Mouse (Mus musculus): ENCODE data around the gene Clec9a.

The Clec9a gene

DNA sequence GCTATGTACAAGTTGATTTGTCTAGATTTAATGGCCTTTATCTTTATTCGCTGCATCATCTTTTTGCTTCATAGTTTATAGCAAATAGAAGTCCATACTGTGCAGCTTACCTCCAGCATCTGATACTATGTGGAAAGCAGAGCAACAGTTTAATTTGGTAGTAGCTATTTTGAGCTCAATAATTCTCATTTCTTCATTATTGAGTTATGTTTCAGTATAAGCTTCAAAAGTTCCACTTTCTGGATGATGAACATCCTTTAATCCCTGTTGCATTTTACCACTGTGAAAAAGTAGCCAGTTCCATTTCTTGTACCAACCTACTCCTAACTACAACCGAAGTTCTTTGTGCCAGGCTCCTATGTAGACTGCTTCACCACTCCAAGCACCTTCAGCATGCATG lies at the start of gene Clec9a:
Gene Clec9a, plus strand, starts transcription at position 301 of the 400 bp plus-strand sequence.
- in situ Hi-C loops (cut with MboI; ENCODE audit: unreplicated experiment in 2 of 2) = no loop called here

DNA sequence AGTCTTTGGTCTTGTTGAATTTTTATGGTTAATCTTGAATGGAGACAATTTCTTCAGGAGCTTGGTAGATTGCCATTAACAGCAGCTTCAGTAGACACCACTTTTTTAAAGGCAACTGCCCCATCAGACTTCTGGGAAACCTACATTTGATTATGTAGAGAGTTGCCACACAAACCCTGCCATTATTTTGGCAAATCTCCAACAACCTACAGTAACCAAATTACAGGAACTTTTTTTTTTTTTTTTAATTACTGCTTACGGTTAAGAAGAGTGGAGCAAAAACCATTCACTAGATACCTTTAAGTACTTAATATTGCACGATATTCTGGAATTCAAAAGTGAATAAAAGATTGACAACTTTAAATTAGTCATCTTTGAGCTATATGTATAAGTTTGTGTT lies 49.1 kb upstream of the Clec9a start:
- in situ Hi-C loops (cut with MboI; ENCODE audit: unreplicated experiment in 2 of 2) = no loop called here

DNA sequence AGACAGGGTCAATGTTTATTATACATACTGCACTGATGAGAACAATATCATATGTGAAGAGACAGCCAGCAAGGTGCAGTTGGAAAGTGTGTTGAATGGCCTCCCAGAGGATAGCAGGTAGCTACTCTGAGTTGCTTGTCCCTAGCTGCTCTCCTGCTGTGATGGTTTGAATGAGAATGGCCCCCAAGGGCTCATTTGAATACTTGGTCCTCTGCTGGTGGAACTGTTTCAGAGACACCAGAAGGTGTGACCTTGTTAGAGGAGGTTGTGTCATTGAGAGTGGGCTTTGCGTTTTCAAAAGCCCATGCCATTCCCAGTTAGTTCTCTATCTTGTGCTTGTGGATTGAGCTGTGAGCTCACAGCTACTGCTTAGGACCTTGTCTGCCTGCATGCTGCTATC lies 44.7 kb upstream of the Clec9a start:
- in situ Hi-C loops (cut with MboI; ENCODE audit: unreplicated experiment in 2 of 2) = loop anchor here (10.0 kb wide), 3 partner anchors 49 to 759 kb away; no protein-coding TSS in a partner anchor

DNA sequence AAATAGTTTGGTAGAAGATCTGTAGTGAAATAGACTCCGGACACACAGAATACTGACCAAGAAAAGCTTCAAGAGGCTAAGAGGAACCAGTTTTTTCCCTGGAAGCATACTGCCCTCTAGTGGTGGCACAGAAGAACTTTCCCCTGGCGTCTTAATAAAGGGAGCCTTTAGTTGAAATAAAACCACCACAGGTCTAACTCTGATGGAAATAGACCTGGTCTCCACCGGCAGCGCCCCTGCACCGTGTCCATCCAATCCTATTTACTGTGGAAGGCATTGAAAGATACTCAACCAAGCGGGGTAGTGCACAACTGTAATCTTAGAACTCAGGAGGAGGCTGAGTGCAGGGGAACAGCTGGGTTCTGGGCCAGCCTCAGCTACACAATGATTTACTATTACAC lies 42.7 kb upstream of the Clec9a start:
- in situ Hi-C loops (cut with MboI; ENCODE audit: unreplicated experiment in 2 of 2) = loop anchor here (5.0 to 10.0 kb wide), 6 partner anchors 34 to 764 kb away; partner anchors contain the start of gene 4922502D21Rik (in 2 of the 2)

DNA sequence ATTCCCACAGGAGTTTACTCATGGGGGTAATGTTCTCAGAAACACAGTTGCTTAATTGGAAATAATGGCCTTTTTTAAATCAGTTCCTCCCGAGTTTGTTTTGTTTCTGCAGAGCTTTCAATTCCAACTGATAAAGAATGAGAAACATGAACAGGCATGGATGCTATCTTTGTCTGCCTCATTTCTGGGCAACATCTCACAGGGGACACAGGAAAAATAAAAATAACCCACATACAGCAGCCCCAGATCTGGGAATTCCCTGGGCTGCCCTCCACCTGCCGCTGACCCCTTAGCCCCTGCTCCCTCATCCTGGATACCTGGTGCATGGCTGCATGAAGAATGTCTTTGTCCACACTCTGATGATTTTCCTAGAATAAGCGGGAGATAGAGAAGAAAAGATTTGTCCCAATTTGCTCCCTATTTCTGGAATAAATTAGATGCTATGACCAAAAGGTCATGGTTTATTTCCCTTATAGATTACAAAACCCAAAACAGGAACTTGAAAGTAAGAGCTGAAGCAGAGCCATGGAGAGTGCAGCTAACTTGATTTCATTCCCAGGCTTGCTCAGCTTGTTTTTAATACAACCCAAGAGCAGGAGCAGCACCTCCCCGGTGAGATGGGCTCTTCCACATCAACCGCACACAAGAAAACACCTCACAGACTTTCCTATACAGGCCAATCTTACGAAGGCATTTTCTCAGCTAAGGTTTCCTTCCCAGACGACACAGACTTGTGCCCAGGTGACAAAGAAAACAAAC lies 39.1 kb upstream of the Clec9a start:
- in situ Hi-C loops (cut with MboI; ENCODE audit: unreplicated experiment in 2 of 2) = loop anchor here (5.0 to 10.0 kb wide), 6 partner anchors 37 to 767 kb away; partner anchors contain the start of gene 4922502D21Rik (in 2 of the 2)

DNA sequence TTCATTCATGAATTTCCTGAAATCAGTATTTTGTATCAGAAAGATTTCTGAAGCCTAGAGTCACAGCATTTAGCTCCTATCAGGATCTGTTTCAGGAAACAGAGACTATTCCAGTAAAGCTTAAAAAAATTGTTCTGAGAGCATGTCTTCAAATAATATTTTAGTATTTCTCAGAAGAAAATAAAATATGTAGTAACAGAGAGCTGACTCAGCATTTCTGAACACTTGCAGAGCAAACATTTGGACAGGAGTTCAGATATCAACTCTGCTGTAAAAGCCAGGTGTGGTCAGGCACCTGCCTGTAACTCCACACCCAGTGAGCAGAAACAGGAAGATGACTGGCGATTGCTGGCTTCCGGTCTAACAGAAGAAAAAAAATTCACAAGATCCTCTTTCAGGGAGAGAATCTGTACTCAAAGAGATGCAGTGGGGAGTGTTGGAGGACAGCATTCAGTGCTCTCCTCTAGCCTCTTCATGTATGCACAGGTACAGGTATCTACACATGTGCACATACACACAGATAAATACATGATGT lies 33.7 kb upstream of the Clec9a start:
- in situ Hi-C loops (cut with MboI; ENCODE audit: unreplicated experiment in 2 of 2) = loop anchor here in 1 of 2 experiments (25.0 kb wide), 2 partner anchors 712 to 1987 kb away; partner anchors contain the start of gene Styk1

DNA sequence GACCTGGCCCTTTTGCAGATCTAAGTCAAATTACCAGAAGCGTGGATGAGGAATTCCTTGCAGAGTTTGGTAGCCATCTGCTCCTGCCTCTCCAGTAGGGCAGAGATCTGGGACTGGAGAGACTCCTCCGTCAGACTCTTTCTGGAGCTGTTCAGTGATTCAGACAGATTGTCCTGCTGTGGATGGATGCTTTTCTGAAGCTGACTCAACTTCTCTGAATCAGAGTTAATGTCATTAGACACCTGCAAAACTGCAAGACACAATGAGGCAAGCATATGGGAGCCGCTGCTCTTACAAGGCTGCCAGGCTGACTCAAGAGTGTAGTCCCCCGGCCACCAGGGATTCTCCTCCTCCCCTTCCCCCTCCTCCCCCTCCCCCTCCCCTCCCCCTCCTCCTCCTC lies 28.2 kb upstream of the Clec9a start:
- in situ Hi-C loops (cut with MboI; ENCODE audit: unreplicated experiment in 2 of 2) = loop anchor here in 1 of 2 experiments (25.0 kb wide), 2 partner anchors 707 to 1982 kb away; partner anchors contain the start of gene Styk1

DNA sequence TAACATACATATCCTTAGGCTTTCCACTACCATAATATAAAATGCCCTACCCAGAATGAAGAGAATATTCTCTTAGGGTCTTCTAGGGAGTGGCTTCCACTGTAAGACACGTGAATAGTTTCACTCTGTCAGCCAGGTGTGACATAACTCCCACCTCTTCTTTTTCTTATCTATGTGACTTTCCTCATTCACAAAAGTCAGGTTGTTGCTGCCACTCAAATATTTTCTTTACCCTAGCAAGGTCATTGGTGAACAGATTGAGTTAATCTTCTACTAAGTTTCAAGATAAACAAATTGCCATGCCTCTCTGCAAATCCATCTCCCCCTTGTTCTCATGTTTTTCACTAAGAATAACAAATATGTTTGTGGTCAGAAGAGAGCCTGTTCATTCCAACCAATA lies 26.9 kb upstream of the Clec9a start:
- in situ Hi-C loops (cut with MboI; ENCODE audit: unreplicated experiment in 2 of 2) = loop anchor here in 1 of 2 experiments (25.0 kb wide), 2 partner anchors 706 to 1981 kb away; partner anchors contain the start of gene Styk1

DNA sequence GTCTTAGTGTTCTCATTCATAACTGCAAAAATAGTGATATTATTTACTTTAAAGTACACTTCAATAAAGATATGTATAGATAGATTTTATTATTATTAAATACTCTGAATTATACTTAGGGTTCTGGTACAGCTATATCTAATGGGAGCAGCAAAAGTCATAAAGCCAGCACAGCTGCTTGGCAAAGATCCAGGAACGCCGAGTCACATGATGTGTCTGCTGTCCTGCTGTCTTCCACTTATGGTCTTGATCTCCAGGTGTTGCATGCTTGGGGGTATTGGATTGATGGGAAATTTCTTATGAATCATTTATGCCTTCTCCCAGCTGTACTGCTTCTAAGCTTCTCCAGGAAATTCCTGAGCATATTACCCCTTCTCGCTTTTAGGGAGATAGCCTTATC lies 25.2 kb upstream of the Clec9a start:
- in situ Hi-C loops (cut with MboI; ENCODE audit: unreplicated experiment in 2 of 2) = loop anchor here in 1 of 2 experiments (25.0 kb wide), 2 partner anchors 704 to 1979 kb away; partner anchors contain the start of gene Styk1

DNA sequence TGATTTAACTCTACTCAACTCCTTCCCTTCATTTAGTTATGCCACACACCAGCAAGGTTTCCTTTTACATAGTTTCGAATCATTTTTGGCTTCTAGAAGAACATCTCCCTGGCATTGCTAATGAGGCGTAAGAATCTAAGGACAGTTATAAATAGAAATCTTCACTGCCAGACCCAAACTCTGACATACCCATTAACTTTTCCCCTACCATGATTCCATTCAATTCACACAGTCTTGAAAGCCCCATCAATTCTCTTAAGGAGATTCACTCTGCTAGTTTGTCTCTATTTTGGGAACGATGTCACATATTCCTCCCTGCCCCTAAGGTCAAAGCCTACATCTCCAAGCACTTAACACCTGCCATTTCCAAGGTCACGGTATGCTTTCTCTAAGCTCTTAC lies 23.7 kb upstream of the Clec9a start:
- in situ Hi-C loops (cut with MboI; ENCODE audit: unreplicated experiment in 2 of 2) = loop anchor here in 1 of 2 experiments (5.0 to 25.0 kb wide), 3 partner anchors 162 to 1977 kb away; partner anchors contain the start of gene Styk1

DNA sequence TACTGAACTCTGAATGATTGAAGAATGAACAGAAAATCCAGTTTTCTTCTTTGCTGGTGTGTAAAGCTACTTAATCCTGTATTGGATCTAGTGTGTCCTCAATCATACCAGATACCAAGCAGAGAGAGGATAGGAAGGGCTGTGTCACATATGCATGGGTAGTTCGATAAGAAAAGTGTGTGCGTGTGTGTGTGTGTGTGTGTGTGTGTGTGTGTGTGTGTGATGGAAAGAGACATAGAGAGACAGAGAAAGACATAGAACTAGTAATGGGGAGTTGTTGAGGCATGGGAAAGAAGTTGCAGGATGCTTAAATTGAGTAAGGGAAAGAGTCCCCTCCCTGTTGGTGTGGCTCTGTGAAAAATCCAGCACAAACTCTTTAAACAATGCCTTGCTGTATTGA lies 22.9 kb upstream of the Clec9a start, which contains the start of gene Clec12b:
Gene Clec12b, minus strand, starts transcription at position 101 of the 400 bp plus-strand sequence.
- in situ Hi-C loops (cut with MboI; ENCODE audit: unreplicated experiment in 2 of 2) = loop anchor here in 1 of 2 experiments (5.0 to 25.0 kb wide), 3 partner anchors 162 to 1977 kb away; partner anchors contain the start of gene Styk1

DNA sequence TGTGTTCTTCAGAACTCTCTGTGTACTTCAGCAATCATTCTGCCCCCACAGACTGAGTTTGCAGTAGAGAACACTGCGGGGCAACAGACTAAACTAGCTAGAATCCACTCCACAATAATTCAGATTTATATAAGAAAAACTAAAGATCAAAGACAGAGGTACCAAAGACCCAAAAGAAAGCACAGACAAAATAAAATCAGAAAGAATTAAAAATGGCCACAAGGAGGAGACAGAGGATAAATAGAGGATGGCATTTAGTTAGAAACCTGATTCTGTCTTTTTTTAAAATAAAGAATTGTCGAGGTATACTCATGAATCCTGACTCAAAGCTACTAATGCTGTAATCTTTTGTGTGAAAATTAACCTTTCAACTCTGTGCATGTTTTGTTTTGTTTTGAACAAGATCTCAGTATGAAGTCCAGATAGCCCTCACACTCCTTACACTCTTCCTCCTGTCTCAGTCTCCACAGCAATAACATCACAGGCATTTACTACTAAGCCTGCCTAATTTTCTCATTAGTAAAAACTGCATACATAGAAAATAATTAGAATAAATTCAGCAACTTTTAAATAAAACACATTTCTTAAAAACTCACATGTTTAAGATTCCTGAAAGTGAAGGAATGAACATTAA lies 15.5 kb upstream of the Clec9a start:
- in situ Hi-C loops (cut with MboI; ENCODE audit: unreplicated experiment in 2 of 2) = loop anchor here (5.0 to 25.0 kb wide), 8 partner anchors 79 to 1969 kb away; partner anchors contain the start of gene Styk1 (in 2 of the 2)

DNA sequence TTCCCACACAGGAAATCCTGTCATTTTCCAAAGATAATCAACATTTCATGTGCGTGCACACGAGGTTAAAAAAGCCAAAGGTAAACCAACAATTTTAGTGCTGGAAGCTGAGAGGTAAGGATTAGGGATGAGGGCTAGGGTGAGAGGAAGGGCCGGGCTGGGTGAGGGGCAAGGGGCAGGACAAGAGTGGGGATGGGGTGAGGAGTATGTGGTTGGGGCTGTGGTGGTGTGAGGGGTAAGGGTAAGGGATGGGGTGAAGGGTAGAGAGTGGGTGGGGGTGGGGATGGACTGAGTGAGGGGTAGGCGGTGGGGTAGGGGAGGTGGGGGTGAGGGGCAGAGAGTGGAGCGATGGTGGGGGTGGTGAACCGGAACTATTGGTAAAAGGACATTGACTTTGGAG lies 14.9 kb upstream of the Clec9a start:
- in situ Hi-C loops (cut with MboI; ENCODE audit: unreplicated experiment in 2 of 2) = loop anchor here (5.0 to 25.0 kb wide), 8 partner anchors 79 to 1969 kb away; partner anchors contain the start of gene Styk1 (in 2 of the 2)

DNA sequence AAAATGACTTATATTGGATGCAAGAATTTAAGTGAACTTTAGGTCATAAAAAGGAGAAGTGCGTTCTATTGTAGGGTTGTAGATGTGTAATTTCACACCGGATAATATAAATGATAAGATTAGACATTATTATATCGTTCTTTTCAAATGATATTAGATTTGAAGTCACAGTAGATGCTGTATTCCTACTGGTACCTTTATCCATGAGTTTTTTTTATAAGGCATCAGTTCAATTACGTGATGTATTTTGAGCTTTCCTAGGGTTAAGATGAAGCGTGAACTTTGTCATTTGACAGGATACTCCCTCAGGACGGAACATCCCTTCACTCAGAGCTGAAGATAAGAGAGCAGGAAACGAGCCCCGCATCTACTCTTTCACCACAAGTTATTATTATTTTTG lies 11.7 kb upstream of the Clec9a start, which contains the start of gene Clec1b:
Gene Clec1b, plus strand, starts transcription at position 301 of the 400 bp plus-strand sequence.
- in situ Hi-C loops (cut with MboI; ENCODE audit: unreplicated experiment in 2 of 2) = loop anchor here (10.0 to 25.0 kb wide), 3 partner anchors 690 to 1965 kb away; partner anchors contain the start of gene Styk1 (in 2 of the 2)

DNA sequence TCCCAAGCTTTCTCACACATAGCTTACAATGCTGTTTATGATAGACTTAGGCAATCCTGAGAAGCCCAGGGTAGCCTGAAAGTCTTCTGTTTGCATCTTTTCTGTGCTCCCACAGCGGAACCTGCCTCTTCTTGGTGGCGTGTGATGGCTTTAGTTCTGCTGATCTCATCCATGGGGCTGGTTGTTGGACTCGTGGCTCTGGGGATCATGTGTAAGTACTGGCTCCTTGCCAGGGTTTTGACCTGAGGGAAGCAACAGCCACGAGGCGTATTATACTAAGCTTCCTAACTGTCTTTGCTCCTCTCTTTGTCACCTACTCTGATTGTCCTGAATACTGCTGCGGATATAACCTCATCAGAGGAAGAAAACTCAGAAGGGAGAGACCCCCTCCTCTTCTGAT lies 8.7 kb upstream of the Clec9a start:
- in situ Hi-C loops (cut with MboI; ENCODE audit: unreplicated experiment in 2 of 2) = loop anchor here (10.0 to 25.0 kb wide), 3 partner anchors 687 to 1962 kb away; partner anchors contain the start of gene Styk1 (in 2 of the 2)

DNA sequence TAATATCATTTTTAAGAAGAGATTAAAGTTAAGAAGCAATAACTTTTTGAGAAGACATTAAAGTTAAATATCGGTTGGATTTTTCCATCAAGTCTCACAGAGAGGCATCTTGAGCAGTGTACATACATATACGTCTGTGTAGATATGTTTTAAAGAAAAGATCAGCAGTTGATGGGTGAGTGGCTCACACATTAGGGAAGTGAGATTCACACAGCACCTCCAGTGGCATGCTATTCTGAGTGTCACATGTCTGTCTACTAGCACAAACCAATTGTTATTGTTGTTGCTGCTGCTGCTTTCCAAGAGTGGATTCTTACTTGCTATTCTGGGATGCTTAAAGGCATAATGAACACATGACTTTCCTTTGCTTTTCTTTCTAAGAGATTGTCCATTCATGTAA lies 6.3 kb upstream of the Clec9a start:
- in situ Hi-C loops (cut with MboI; ENCODE audit: unreplicated experiment in 2 of 2) = no loop called here

DNA sequence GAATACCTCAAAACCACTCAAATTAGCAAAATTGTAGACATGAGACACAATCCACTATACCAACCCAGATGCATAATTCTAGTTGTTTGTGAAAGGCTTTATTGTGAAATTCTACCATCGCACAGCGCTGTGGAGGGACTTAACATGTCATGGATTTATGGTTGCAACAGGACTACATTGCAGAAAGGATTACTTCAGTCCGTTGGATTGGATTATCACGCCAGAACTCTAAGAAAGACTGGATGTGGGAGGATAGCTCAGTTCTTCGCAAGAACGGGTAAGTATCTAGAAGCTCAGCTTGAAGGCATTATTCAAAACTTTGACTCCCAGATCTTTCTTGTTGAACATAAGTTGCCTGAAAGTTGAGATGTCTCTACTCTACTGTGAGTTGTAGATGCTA lies 5.3 kb upstream of the Clec9a start:
- in situ Hi-C loops (cut with MboI; ENCODE audit: unreplicated experiment in 2 of 2) = no loop called here

DNA sequence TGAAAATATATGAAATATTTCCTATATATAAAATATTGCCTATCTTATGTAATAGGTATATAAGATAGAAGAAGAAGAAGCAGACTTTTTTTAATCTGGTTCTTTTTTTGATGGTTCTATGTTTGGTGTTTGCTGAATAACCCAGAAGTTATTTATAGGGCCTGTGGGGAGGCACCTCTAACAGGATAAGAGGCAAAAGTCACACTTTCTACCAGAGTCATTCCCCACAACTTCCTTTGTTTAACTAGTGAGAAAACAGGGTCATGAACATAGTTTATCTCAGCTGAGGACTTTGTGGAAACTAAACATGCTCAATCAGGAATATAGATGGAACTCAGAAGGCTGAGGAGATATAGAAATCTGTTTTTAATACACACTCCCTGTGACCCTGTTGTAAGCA lies 2.7 kb upstream of the Clec9a start:
- in situ Hi-C loops (cut with MboI; ENCODE audit: unreplicated experiment in 2 of 2) = no loop called here

DNA sequence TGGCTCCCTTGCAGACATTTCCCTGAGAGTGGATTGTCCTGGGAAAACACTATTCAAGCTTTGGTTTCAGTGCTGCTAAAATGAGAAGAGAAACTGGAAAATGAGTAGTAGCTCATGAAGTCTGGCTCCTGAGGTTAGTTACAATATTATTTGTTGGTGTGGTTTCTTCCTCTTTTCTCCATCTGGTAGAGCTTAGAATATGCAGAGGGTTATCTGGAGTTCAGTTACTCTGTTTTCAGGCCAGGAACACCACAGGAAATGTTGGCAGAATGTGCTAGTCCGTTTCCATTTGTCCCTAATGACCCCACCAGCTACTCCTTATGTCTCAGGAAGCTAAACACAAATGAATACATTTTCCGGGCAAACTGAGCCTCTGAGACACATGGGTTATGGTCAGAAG lies 1.3 kb upstream of the Clec9a start:
- in situ Hi-C loops (cut with MboI; ENCODE audit: unreplicated experiment in 2 of 2) = no loop called here

DNA sequence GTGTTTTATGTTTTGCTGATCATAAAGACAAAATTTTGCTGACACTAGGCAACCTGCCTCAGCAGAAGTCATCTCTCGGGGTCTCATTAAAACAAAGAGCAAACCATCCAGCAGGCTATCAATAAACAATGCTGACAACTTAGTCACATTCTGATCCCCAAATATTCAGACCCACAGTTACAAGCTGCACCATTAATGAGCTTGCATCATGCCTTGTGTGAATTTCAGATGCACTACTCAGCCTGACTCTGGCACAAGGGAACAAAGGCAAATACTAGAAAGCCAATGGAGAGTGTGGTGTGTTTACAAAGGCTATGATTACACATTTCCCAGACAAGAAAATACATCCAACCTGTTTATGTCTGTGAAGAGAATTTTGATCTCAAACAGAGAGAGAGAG lies 5.5 kb downstream of the Clec9a start:
- in situ Hi-C loops (cut with MboI; ENCODE audit: unreplicated experiment in 2 of 2) = no loop called here
